Mouse (Mus musculus) hindbrain, embryonic 15.5 days (tissue): ENCODE measurements around the gene Psmd9. TPM values are rescaled to one million over a fixed set of nuclear protein-coding genes. Genes with fewer than 3 reads are reported as not detected.

Source experiments
- ATAC-seq: fragments of 200-750 bp; cut with Nextera tagmentation; 2 replicates; pipeline ENCODE4 v1.8.0; 2017; ENCODE audit warnings: low read depth, moderate number of reproducible peaks, moderate TSS enrichment; ENCODE audit not compliant: low FRiP score
- H3K27ac ChIP-seq: fragments of 300-500 bp; sonication (generic); replicated peaks from 2 replicates; pipeline ENCODE4 v1.5.1; 2015; ENCODE audit warnings: mild to moderate bottlenecking, inconsistent platforms
- H3K27me3 ChIP-seq: fragments of 300-500 bp; sonication (generic); 2 replicates; pipeline ENCODE4 v1.6.1; 2015; ENCODE audit warnings: control low read depth, inconsistent platforms
- H3K36me3 ChIP-seq: fragments of 300-500 bp; sonication (generic); 2 replicates; pipeline ENCODE4 v1.6.1; 2015; ENCODE audit warnings: control low read depth, inconsistent platforms
- H3K4me1 ChIP-seq: fragments of 300-500 bp; sonication (generic); replicated peaks from 2 replicates; pipeline ENCODE4 v1.6.1; 2015; ENCODE audit warnings: control low read depth, inconsistent platforms
- H3K4me2 ChIP-seq: fragments of 300-500 bp; sonication (generic); 2 replicates; pipeline ENCODE4 v1.6.1; 2015; ENCODE audit warnings: moderate library complexity, mild to moderate bottlenecking, inconsistent platforms
- H3K4me3 ChIP-seq: fragments of 300-500 bp; sonication (generic); 2 replicates; pipeline ENCODE4 v1.5.1; 2015; ENCODE audit warnings: mild to moderate bottlenecking, inconsistent platforms
- H3K9ac ChIP-seq: fragments of 300-500 bp; sonication (generic); 2 replicates; pipeline ENCODE4 v1.6.1; 2015; ENCODE audit warnings: inconsistent platforms
- H3K9me3 ChIP-seq: fragments of 300-500 bp; sonication (generic); 2 replicates; pipeline ENCODE4 v1.6.1; 2016; ENCODE audit warnings: control low read depth, inconsistent platforms
- WGBS: fragments of 180-500 bp; shearing (Covaris S2); methylation state at CpG from one replicate; pipeline ENCODE4 v1.1.7; 2015; 5-methylcytosine and 5-hydroxymethylcytosine counted together
- polyA plus RNA-seq: library from polyadenylated mRNA; unstranded; fragments of >200 nt; fragmentation: Nextera tagmentation; extraction: Ambion mirVana; gene quantifications from 2 replicates; pipeline ENCODE4 v1.2.1, GENCODE M21; 2015

The Psmd9 gene
- polyA plus RNA-seq, 1 experiment from 2014 or later: 75.7 TPM

DNA sequence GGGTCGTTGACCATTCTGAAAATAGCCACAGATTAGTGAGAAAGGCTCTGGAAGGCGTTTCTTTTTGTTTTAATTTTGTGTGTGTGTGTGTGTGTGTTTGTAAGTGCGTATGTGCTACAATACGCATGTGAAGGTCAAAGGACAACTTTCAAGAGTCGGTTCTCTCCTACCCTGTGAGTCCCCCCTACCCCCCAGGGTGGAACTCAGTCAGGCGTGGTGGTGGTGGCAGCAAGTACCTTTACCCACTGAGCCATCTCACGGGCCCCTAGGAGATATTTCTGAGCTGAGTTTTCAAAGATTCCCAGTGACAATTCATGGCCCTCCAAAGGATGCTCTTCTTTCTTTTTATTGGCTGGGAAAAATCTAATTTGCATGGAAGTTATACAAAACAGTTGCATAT lies 128.6 kb downstream of the Psmd9 start:
- Histone ChIP-seq H3K4me3 (no peak overlapping the region), H3K9ac (no peak overlapping the region), H3K36me3 (no peaks in the 10 kb centered on the region), H3K9me3 (no peaks in the 10 kb centered on the region), H3K27me3 (no peaks in the 10 kb centered on the region), H3K4me2 (no peak overlapping the region), H3K27ac (no peak overlapping the region), H3K4me1 (peaks cover 47% of the 10 kb centered on the region)
- ATAC-seq: no peak
- 74% methylated on average over 7 of the region's 7 CpGs for WGBS

DNA sequence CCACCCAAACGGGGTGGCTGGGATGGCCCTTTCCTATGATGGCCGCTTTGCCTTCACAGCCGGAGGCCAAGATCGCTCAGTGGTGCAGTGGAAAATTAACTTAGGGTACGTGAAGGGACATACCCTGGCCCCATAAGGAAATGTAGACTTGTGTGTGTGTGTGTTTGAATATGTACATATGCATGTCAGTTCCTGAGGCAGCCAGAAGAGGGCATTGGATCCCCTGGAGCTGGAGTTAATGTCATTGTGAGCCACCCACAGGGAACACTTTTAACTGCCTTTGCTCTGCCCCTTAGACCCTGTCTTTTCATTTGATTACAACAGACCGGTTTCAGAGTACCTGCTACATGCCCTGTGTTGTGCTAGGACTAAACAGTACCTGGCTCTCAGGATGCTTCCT lies 129.3 kb downstream of the Psmd9 start:
- H3K27me3 ChIP-seq: no peaks in the 10 kb centered on the region
- no peak for ATAC-seq
- no peak overlapping the region for H3K4me3 ChIP-seq
- no peak overlapping the region for H3K9ac ChIP-seq
- 88% methylated on average over 6 of the region's 6 CpGs for WGBS
- H3K27ac ChIP-seq: no peak overlapping the region
- peaks cover 47% of the 10 kb centered on the region for H3K4me1 ChIP-seq
- no peaks in the 10 kb centered on the region for H3K36me3 ChIP-seq
- H3K9me3 ChIP-seq: no peaks in the 10 kb centered on the region
- no peak overlapping the region for H3K4me2 ChIP-seq

Other genes with a start within 250 kb of the Psmd9 start
- 95.4 and 99.5 TPM in 2 replicates for gene Kdm2b, start 179.6 kb upstream of the Psmd9 start, polyA plus RNA-seq
- gene Orai1, start 154.3 kb upstream of the Psmd9 start, polyA plus RNA-seq: 14.0 and 14.3 TPM in 2 replicates
- 1.1 and 1.3 TPM in 2 replicates for gene Morn3, start 122.4 kb upstream of the Psmd9 start, polyA plus RNA-seq
- gene Tmem120b, start 101.0 kb upstream of the Psmd9 start, polyA plus RNA-seq: 17.9 and 20.7 TPM in 2 replicates
- 16.7 and 19.3 TPM in 2 replicates for gene Rhof, start 36.7 kb upstream of the Psmd9 start, polyA plus RNA-seq
- gene Setd1b, start 27.2 kb upstream of the Psmd9 start, polyA plus RNA-seq: 10.9 and 11.7 TPM in 2 replicates
- not detected in 2 replicates for gene Hpd, start 13.3 kb downstream of the Psmd9 start, polyA plus RNA-seq
- 0.80 and 1.3 TPM in 2 replicates for gene Wdr66, start 82.7 kb downstream of the Psmd9 start, polyA plus RNA-seq
- gene Bcl7a, start 174.4 kb downstream of the Psmd9 start, polyA plus RNA-seq: 38.7 and 40.0 TPM in 2 replicates
- gene Mlxip, start 225.4 kb downstream of the Psmd9 start, polyA plus RNA-seq: 18.3 and 20.6 TPM in 2 replicates